Mouse (Mus musculus): Measurements from ENCODE around the gene Hmcn2. TPM values are rescaled to one million over a fixed set of nuclear protein-coding genes. Genes with fewer than 3 reads are reported as not detected.
A peak's percentile ranks its signal among the peaks of the same experiment; 100 is the strongest.

The Hmcn2 gene
- total and polyA plus RNA-seq, 3 experiments, result 1.0 to 5.7 (median 2.1) TPM

DNA sequence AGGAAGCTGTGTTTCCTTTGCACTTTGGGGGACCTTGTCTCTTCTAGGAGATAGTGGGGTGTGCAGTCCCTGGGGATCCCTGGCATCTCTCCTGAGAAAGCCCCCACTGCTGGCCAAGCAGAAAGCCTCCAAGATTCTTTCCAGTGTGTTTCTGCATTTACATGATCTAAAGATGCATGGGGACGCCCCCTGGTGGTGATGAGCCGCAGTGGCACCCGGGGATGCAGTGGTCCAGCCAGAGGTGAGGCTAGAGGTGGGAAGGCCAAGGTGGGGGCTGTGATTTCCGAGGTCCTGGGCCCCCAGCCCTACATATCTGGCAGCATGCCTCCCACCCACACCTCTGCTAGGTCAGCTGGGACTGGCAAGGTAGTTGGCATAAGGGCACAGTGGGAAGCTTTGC is 19.2 kb upstream of the Hmcn2 start:
- Histone ChIP-seq H3K9me3 (replicated peaks; ENCODE audit: low read length) (no peaks in the 10 kb centered on the region), H3K79me2 (replicated peaks; ENCODE audit: control insufficient read depth, extremely low read depth, insufficient read depth, poor library complexity, severe bottlenecking) (no peaks in the 10 kb centered on the region), H3K27me3 (replicated peaks) (peaks cover 63% of the 10 kb centered on the region), H3K4me2 (ENCODE audit: insufficient read depth, low read depth, poor library complexity, severe bottlenecking) (no peak overlapping the region), H3K4me1 (ENCODE audit: control insufficient read depth in 1 of 2, insufficient read depth in 2 of 2) (peaks cover 0 to 5% of the 10 kb centered on the region in 2 experiments; a peak in 1 of 4 replicates), H3K4me3 (replicated peaks in 1 of 3; ENCODE audit: low read depth in 2 of 3, low read length in 2 of 3, poor library complexity in 1 of 3) (no peak overlapping the region), H3K27ac (ENCODE audit: insufficient read depth, low read depth) (no peak overlapping the region), H3K9ac (ENCODE audit: insufficient read depth, low read depth) (no peak overlapping the region), H3K36me3 (replicated peaks in 1 of 2; ENCODE audit: control insufficient read depth in 1 of 2, insufficient read depth in 1 of 2, low read length in 1 of 2) (no peaks in the 10 kb centered on the region)
- in situ Hi-C loops (cut with MboI; ENCODE audit: low pct_ligation_motif_present, low pct_unique_long_range_greater_than_20kb, low sequenced_read_pairs) (loop anchor here (5.0 to 25.0 kb wide), 4 partner anchors 57 to 283 kb away; no protein-coding TSS in a partner anchor), dilution Hi-C loops (cut with MboI; ENCODE audit: extremely low pct_ligation_motif_present, extremely low pct_unique_long_range_greater_than_20kb, low sequenced_read_pairs) (no loop called here)
- TF ChIP-seq CHD2 (IDR thresholded peaks at IDR 0.05; ENCODE audit: low read length) (no peak), MYC (IDR thresholded peaks at IDR 0.05; ENCODE audit: low read depth, low read length) (no peak), POLR2A (IDR thresholded peaks at IDR 0.05; ENCODE audit: low read depth, low read length) (no peak), MEF2A (IDR thresholded peaks at IDR 0.05; ENCODE audit: borderline replicate concordance, low read depth, low read length) (no peak), USF2 (conservative IDR thresholded peaks at IDR 0.05; ENCODE audit: low read depth, low read length) (no peak), POLR2AphosphoS2 (IDR thresholded peaks at IDR 0.05; ENCODE audit: low read depth, low read length) (no peak), MAX (IDR thresholded peaks at IDR 0.05; ENCODE audit: low read length) (no peak), NRF1 (IDR thresholded peaks at IDR 0.05; ENCODE audit: low read depth, low read length) (no peak), GABPA (IDR thresholded peaks at IDR 0.05; ENCODE audit: insufficient replicate concordance, low read depth, low read length) (no peak), JUN (IDR thresholded peaks at IDR 0.05; ENCODE audit: insufficient read depth, low read depth, low read length) (no peak), ZKSCAN1 (IDR thresholded peaks at IDR 0.05; ENCODE audit: borderline replicate concordance, low read depth, low read length) (no peak), SIN3A (IDR thresholded peaks at IDR 0.05; ENCODE audit: low read length) (no peak), RCOR1 (conservative IDR thresholded peaks at IDR 0.05; ENCODE audit: low read depth, low read length) (no peak), JUND (conservative IDR thresholded peaks at IDR 0.05; ENCODE audit: low read depth, low read length) (no peak), IRF4 (IDR thresholded peaks at IDR 0.05; ENCODE audit: low read depth, low read length) (no peak), ZMIZ1 (IDR thresholded peaks at IDR 0.05; ENCODE audit: low read depth, low read length) (no peak), SMC3 (IDR thresholded peaks at IDR 0.05; ENCODE audit: low read depth, low read length) (peak; percentile 79), E2F4 (IDR thresholded peaks at IDR 0.05; ENCODE audit: insufficient replicate concordance, low read depth, low read length) (no peak), ETS1 (conservative IDR thresholded peaks at IDR 0.05; ENCODE audit: low read depth, low read length) (no peak), HCFC1 (IDR thresholded peaks at IDR 0.05; ENCODE audit: low read depth, low read length) (no peak), NELFE (IDR thresholded peaks at IDR 0.05; ENCODE audit: low read depth, low read length) (0 out of 2 replicates have a peak, but pooled peaks have one; percentile 9), CTCF (conservative IDR thresholded peaks at IDR 0.05 in 1 of 2, IDR thresholded peaks at IDR 0.05 in 1 of 2; ENCODE audit: low read depth in 2 of 2, low read length in 2 of 2) (peak; percentile 65 to 86), MAZ (IDR thresholded peaks at IDR 0.05; ENCODE audit: low read depth, low read length) (no peak), USF1 (IDR thresholded peaks at IDR 0.05; ENCODE audit: low read depth, low read length) (no peak), RAD21 (IDR thresholded peaks at IDR 0.05; ENCODE audit: low read depth, low read length) (peak; percentile 40), KAT2A (IDR thresholded peaks at IDR 0.05; ENCODE audit: insufficient replicate concordance, low read length) (no peak), UBTF (IDR thresholded peaks at IDR 0.05; ENCODE audit: low read depth, low read length) (no peak), PAX5 (IDR thresholded peaks at IDR 0.05; ENCODE audit: low read length) (no peak), TBP (conservative IDR thresholded peaks at IDR 0.05; ENCODE audit: low read depth, low read length) (no peak), ZC3H11A (IDR thresholded peaks at IDR 0.05; ENCODE audit: low read depth, low read length) (no peak), CHD1 (IDR thresholded peaks at IDR 0.05; ENCODE audit: low read depth, low read length) (no peak)
- peak; percentile 62 for DNase-seq (ENCODE audit: extremely low read depth)
